Mouse (Mus musculus) heart, embryonic 11.5 days (tissue): ENCODE data around the gene F5. TPM values are rescaled to one million over a fixed set of nuclear protein-coding genes. Genes with fewer than 3 reads are reported as not detected.

Experiments used
- polyA plus RNA-seq: library from polyadenylated mRNA; unstranded; fragments of >200 nt; fragmentation: Nextera tagmentation; extraction: Ambion mirVana; gene quantifications from 2 replicates; pipeline ENCODE4 v1.2.1, GENCODE M21; 2014

The F5 gene
- polyA plus RNA-seq, 1 experiment from 2014 or later, result 0.70 TPM

Other genes starting within 250 kb of the F5 start
- gene Scyl3, start 222.7 kb upstream of the F5 start, polyA plus RNA-seq, result 11.9 and 14.0 TPM in 2 replicates
- 20.0 and 20.9 TPM in 2 replicates for gene BC055324, start 157.0 kb upstream of the F5 start, polyA plus RNA-seq
- 7.6 and 8.3 TPM in 2 replicates for gene Mettl18, start 156.9 kb upstream of the F5 start, polyA plus RNA-seq
- gene Sele, start 103.6 kb upstream of the F5 start, polyA plus RNA-seq, result 0.09 TPM in 1 of 2 replicates, not detected in the other
- 0.14 TPM in 1 of 2 replicates, not detected in the other for gene Sell, start 89.9 kb upstream of the F5 start, polyA plus RNA-seq
- 0.19 and 0.21 TPM in 2 replicates for gene Selp, start 36.6 kb upstream of the F5 start, polyA plus RNA-seq
- gene Slc19a2, start 97.2 kb downstream of the F5 start, polyA plus RNA-seq, result 8.9 TPM in 2 replicates
- gene Ccdc181, start 123.7 kb downstream of the F5 start, polyA plus RNA-seq, result 8.4 and 9.9 TPM in 2 replicates
- 22.0 and 22.2 TPM in 2 replicates for gene Nme7, start 152.3 kb downstream of the F5 start, polyA plus RNA-seq
- gene Blzf1, start 155.7 kb downstream of the F5 start, polyA plus RNA-seq, result 25.8 and 30.1 TPM in 2 replicates